Mouse (Mus musculus) leukemia stem cell, adult 10-12 weeks (primary cell): Measurements from ENCODE around the gene Yif1b. TPM values are rescaled to one million over a fixed set of nuclear protein-coding genes. Genes with fewer than 3 reads are reported as not detected.

Experiments
- polyA plus RNA-seq: library from polyadenylated mRNA; stranded (reverse); fragments of >175 nt; gene quantifications from 2 replicates; pipeline ENCODE4 v1.2.3, GENCODE M21; 2012; ENCODE audit warnings: low replicate concordance

Yif1b gene
- polyA plus RNA-seq: 175 and 329 TPM in 2 replicates

GRCm38 (mm10) chr7:29238019-29238967 lies at the start of gene Yif1b:
Gene Yif1b (plus strand): TSS chr7:29238329.

GRCm38 (mm10) chr7:29213675-29214082 lies 24.4 kb upstream of the Yif1b start, which contains the start of gene Catsperg1:
Gene Catsperg1 (minus strand): TSS chr7:29214035.

GRCm38 (mm10) chr7:29232247-29233013 lies 5.7 kb upstream of the Yif1b start, which contains the start of gene Kcnk6:
Gene Kcnk6 (minus strand): TSS chr7:29232515.

GRCm38 (mm10) chr7:29248261-29248841 lies 10.2 kb downstream of the Yif1b start, which contains the start of gene 2200002D01Rik:
Gene 2200002D01Rik (minus strand): TSS chr7:29248466.

GRCm38 (mm10) chr7:29281201-29282073 lies 43.3 kb downstream of the Yif1b start, which contains the start of gene Spint2:
Gene Spint2 (minus strand): TSS chr7:29281912.

GRCm38 (mm10) chr7:29288942-29289638 lies 51.0 kb downstream of the Yif1b start, which contains the start of gene Ppp1r14a:
Gene Ppp1r14a (plus strand): TSS chr7:29289308.

Other genes starting within 250 kb of the Yif1b start
- gene Ryr1, start 113.2 kb upstream of the Yif1b start, polyA plus RNA-seq: 0.17 and 0.19 TPM in 2 replicates
- 4.1 and 5.1 TPM in 2 replicates for gene Rasgrp4, start 103.5 kb upstream of the Yif1b start, polyA plus RNA-seq
- gene Fam98c, start 82.1 kb upstream of the Yif1b start, polyA plus RNA-seq: 14.5 and 18.4 TPM in 2 replicates
- gene Ggn, start 68.1 kb upstream of the Yif1b start, polyA plus RNA-seq: 0.23 and 0.27 TPM in 2 replicates
- gene Spred3, start 67.9 kb upstream of the Yif1b start, polyA plus RNA-seq: 0.86 and 0.90 TPM in 2 replicates
- gene Psmd8, start 57.6 kb upstream of the Yif1b start, polyA plus RNA-seq: 68.3 and 78.8 TPM in 2 replicates
- gene Catsperg1, start 24.3 kb upstream of the Yif1b start, polyA plus RNA-seq: 0.18 TPM in 1 of 2 replicates, not detected in the other
- gene Kcnk6, start 5.8 kb upstream of the Yif1b start, polyA plus RNA-seq: 3.2 and 4.6 TPM in 2 replicates
- 0.27 and 0.43 TPM in 2 replicates for gene 2200002D01Rik, start 10.1 kb downstream of the Yif1b start, polyA plus RNA-seq
- 28.4 and 81.0 TPM in 2 replicates for gene Spint2, start 43.6 kb downstream of the Yif1b start, polyA plus RNA-seq
- gene Ppp1r14a, start 51.0 kb downstream of the Yif1b start, polyA plus RNA-seq: 3.5 and 20.1 TPM in 2 replicates
- 42.7 and 46.6 TPM in 2 replicates for gene Dpf1, start 65.6 kb downstream of the Yif1b start, polyA plus RNA-seq